Comparison of ENCODE assay signal across 11 mouse cellular contexts in genomic region chr10:115775945-115776905, GRCm38 (mm10). TPM values are rescaled to one million over a fixed set of nuclear protein-coding genes. Genes with fewer than 3 reads are reported as not detected.
DNase-seq lines count a peak whose midpoint lies in the region; ATAC-seq and TF ChIP-seq lines count a peak whose summit lies in the region.
"Had no signal": no experiment of that assay in that cellular context is flagged by ENCODE, and none has a peak within 500 bp of the region (broad histone marks: within the 10 kb centered on the region; RNA-seq: fewer than 3 reads in every experiment).

No protein-coding gene starts in this region.

- H3K9ac ChIP-seq in kidney, postnatal 0 days (ENCODE audit: low read depth, low read length) = no peak overlapping the region
- H3K9ac ChIP-seq in forebrain, postnatal 0 days = no peak overlapping the region
- no peak overlapping the region for H3K9ac ChIP-seq in liver, embryonic 11.5 days (ENCODE audit: low read depth, low read length)

- H3K27me3 ChIP-seq in kidney, postnatal 0 days (ENCODE audit: insufficient read depth, low read length) = no peaks in the 10 kb centered on the region
- no peaks in the 10 kb centered on the region for H3K27me3 ChIP-seq in forebrain, postnatal 0 days (ENCODE audit: insufficient read depth, low read length)
- H3K27me3 ChIP-seq in liver, embryonic 11.5 days (replicated peaks; ENCODE audit: control insufficient read depth, insufficient read depth, low read length) = no peaks in the 10 kb centered on the region

- DNase-seq in kidney, postnatal 0 days (ENCODE audit: low spot score) = peak; percentile 10
- no peak for DNase-seq in kidney, adult 8-10 months
- DNase-seq in forebrain, postnatal 0 days = peak; percentile 82
- peak; percentile 61 for DNase-seq in lung, postnatal 25 days (ENCODE audit: low spot score)
- DNase-seq in liver, embryonic 11.5 days (ENCODE audit: low spot score) = no peak
- no peak for DNase-seq in cerebellum, postnatal 4 days (ENCODE audit: low spot score in 2 of 2)
- DNase-seq: cerebellum, adult 2 months; right cerebral cortex, postnatal 4 days; thymus, adult 2 months had no signal

- H3K27ac ChIP-seq in kidney, postnatal 0 days = no peak overlapping the region
- 0 out of 2 replicates have a peak overlapping the region, but pooled peaks have one; percentile 17 for H3K27ac ChIP-seq in brown adipose tissue, adult 24 weeks (replicated peaks; ENCODE audit: low read depth, low read length)
- no peak overlapping the region for H3K27ac ChIP-seq in forebrain, postnatal 0 days (ENCODE audit: low read depth, low read length)
- no peak overlapping the region for H3K27ac ChIP-seq in liver, embryonic 11.5 days (ENCODE audit: low read depth, low read length)
- H3K27ac ChIP-seq: macrophage had no signal

- ATAC-seq in kidney, postnatal 0 days (replicated peaks; ENCODE audit: low FRiP score, low read depth) = no peak
- ATAC-seq in forebrain, postnatal 0 days = peak; percentile 64; the same call in 1 of the 2 replicates
- no peak for ATAC-seq in liver, embryonic 11.5 days (replicated peaks; ENCODE audit: low FRiP score)

- H3K4me2 ChIP-seq in kidney, postnatal 0 days (ENCODE audit: low read length) = no peak overlapping the region
- no peak overlapping the region for H3K4me2 ChIP-seq in forebrain, postnatal 0 days (ENCODE audit: low read depth)
- H3K4me2 ChIP-seq in liver, embryonic 11.5 days = no peak overlapping the region

- TF ChIP-seq CTCF in kidney, postnatal 0 days (IDR thresholded peaks at IDR 0.05; ENCODE audit: low read depth) = no peak
- no peak for TF ChIP-seq CTCF in forebrain, postnatal 0 days (IDR thresholded peaks at IDR 0.05; ENCODE audit: low read depth)

- H3K4me3 ChIP-seq in kidney, postnatal 0 days (replicated peaks; ENCODE audit: low read depth, low read length) = no peak overlapping the region
- no peak overlapping the region for H3K4me3 ChIP-seq in brown adipose tissue, adult 24 weeks (ENCODE audit: insufficient read depth, low read depth, low read length)
- no peak overlapping the region for H3K4me3 ChIP-seq in forebrain, postnatal 0 days (ENCODE audit: low read depth, low read length)
- no peak overlapping the region for H3K4me3 ChIP-seq in liver, embryonic 11.5 days (ENCODE audit: low read depth, low read length)

- H3K4me1 ChIP-seq in kidney, postnatal 0 days (replicated peaks; ENCODE audit: insufficient read depth, low read length) = no peaks in the 10 kb centered on the region
- no peaks in the 10 kb centered on the region for H3K4me1 ChIP-seq in brown adipose tissue, adult 24 weeks (ENCODE audit: control insufficient read depth, insufficient read depth, insufficient read length, low read length)
- no peaks in the 10 kb centered on the region for H3K4me1 ChIP-seq in forebrain, postnatal 0 days (ENCODE audit: insufficient read depth)
- H3K4me1 ChIP-seq in liver, embryonic 11.5 days (replicated peaks; ENCODE audit: control insufficient read depth, insufficient read depth, low read length) = no peaks in the 10 kb centered on the region

- 37% methylated on average over 17 of the region's 17 CpGs for WGBS in kidney, postnatal 0 days
- 58% methylated on average over 17 of the region's 17 CpGs for WGBS in forebrain, postnatal 0 days
- 56% methylated on average over 17 of the region's 17 CpGs for WGBS in liver, embryonic 11.5 days

- H3K9me3 ChIP-seq in kidney, postnatal 0 days (replicated peaks; ENCODE audit: low read length) = no peaks in the 10 kb centered on the region
- no peaks in the 10 kb centered on the region for H3K9me3 ChIP-seq in forebrain, postnatal 0 days (ENCODE audit: low read length)
- no peaks in the 10 kb centered on the region for H3K9me3 ChIP-seq in liver, embryonic 11.5 days (ENCODE audit: control insufficient read depth, low read length)

- H3K36me3 ChIP-seq in kidney, postnatal 0 days (ENCODE audit: insufficient read depth, low read length) = no peaks in the 10 kb centered on the region
- H3K36me3 ChIP-seq in forebrain, postnatal 0 days (ENCODE audit: insufficient read depth) = no peaks in the 10 kb centered on the region
- no peaks in the 10 kb centered on the region for H3K36me3 ChIP-seq in liver, embryonic 11.5 days (ENCODE audit: control insufficient read depth, insufficient read depth, low read length)

RNA-seq across cellular contexts. Expression of gene Tspan8, which starts 40.4 kb away (rescaled TPM):
- 93.9 and 106 TPM in 2 replicates for polyA plus RNA-seq in kidney, postnatal 0 days (2015; fragmentation: Nextera tagmentation; extraction: Ambion mirVana)
- 1.8 and 2.7 TPM in 2 replicates for polyA plus RNA-seq in brown adipose tissue, adult 24 weeks (2012; ENCODE audit: insufficient read depth, insufficient read length, missing spikeins)
- total RNA-seq in forebrain, postnatal 0 days (2014; rRNA removed) = 1.3 and 5.2 TPM in 2 replicates
- polyA plus RNA-seq in forebrain, postnatal 0 days (2015; fragmentation: Nextera tagmentation; extraction: Ambion mirVana) = 1.0 and 1.6 TPM in 2 replicates
- 39.6 and 42.1 TPM in 2 replicates for polyA plus RNA-seq in liver, embryonic 11.5 days (2014; fragmentation: Nextera tagmentation; extraction: Ambion mirVana)
- polyA plus RNA-seq: macrophage had no signal

Comparison
In these comparisons a context has a peak if more than half of its experiments do, and no peak if none do; other contexts are left out.
1. DNase-seq: peak in kidney, postnatal 0 days (single experiment), forebrain, postnatal 0 days (single experiment) and lung, postnatal 25 days (single experiment); none in kidney, adult 8-10 months (0 of 2), liver, embryonic 11.5 days (single experiment) and cerebellum, postnatal 4 days (0 of 2).
2. RNA of gene Tspan8, which starts 40.4 kb away (polyA plus RNA-seq): 93.9 to 106 TPM in kidney, postnatal 0 days and 39.6 to 42.1 TPM in liver, embryonic 11.5 days; 1.8 to 2.7 TPM in brown adipose tissue, adult 24 weeks and 1.0 to 1.6 TPM in forebrain, postnatal 0 days; every median in the first group is over 10 times any median in the second.